Mouse (Mus musculus) c-Kit-positive CD71-negative TER-119-negative erythroid progenitor cells, embryonic 14.5 days (primary cell): ENCODE measurements around the gene Psmb8.
A peak's percentile ranks its signal among the peaks of the same experiment; 100 is the strongest.

Experiments
- DNase-seq: peaks from one replicate; pipeline ENCODE4 v3.0.0-alpha.2; 2013; ENCODE audit warnings: low read depth

The Psmb8 gene

GRCm38 (mm10) chr17:34196941-34197894 lies at the start of gene Psmb8:
TSS of gene Psmb8 (plus strand) at chr17:34197721.
- peak; percentile 86 for DNase-seq

DNA sequence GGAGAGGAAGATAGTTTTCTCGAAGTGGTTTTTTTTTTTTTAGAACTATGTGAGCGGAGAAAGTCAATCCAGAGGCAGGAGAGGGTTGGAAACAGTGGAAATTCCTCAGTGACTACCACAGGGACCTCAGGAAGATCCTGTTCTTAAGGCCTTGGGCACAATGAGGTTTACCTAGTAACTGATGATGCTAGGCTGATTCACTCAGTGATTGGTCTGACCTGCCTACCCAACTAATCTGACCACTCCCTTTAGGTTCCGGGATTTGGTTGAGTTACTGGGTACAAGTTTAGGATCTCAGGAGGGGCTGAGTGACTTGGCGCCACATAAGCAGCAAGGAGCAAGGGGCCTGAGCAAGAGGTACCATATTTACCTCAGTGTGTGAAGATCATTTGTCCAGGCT lies 44.6 kb upstream of the Psmb8 start, which contains the start of gene H2-DMb1:
Gene H2-DMb1, plus strand, starts transcription at position 150 of the 400 bp plus-strand sequence.
- no peak for DNase-seq

- no peak for DNase-seq
Observed at GRCm38 (mm10) chr17:34155534-34155933, 42.0 kb upstream of the Psmb8 start.

DNA sequence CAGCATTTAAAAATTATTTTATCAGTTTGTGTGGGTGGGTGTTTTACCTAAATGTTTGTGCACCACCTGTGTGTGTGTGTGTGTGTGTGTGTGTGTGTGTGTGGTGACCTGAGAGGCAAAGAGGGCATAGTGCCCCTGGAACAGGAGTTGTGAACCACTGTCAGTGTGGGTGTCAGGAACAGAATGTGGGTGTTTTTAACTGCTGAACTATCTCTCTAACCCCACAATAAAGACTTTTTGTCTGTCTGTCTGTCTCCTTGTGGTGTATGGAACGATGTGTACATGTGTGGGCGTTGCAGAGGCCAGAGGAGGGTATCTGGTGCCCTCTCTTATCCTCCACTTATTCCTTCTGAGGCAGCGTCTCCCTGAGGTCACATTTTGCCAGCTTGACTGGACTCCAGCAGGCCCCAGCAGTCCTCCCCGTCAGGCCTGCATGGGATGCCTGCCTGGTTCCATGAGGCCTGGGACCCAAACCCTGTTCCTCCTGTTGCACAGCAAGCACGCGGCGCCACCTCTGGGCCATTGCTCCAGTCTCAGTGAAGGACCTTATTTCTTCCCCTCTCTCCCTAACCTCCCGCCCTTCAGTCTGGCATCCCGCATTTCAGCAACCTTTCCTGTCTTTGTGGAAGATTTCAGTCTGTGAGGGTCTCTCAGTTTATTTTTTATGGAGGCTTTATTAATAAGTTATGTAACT lies 33.2 kb upstream of the Psmb8 start:
- DNase-seq: no peak

DNA sequence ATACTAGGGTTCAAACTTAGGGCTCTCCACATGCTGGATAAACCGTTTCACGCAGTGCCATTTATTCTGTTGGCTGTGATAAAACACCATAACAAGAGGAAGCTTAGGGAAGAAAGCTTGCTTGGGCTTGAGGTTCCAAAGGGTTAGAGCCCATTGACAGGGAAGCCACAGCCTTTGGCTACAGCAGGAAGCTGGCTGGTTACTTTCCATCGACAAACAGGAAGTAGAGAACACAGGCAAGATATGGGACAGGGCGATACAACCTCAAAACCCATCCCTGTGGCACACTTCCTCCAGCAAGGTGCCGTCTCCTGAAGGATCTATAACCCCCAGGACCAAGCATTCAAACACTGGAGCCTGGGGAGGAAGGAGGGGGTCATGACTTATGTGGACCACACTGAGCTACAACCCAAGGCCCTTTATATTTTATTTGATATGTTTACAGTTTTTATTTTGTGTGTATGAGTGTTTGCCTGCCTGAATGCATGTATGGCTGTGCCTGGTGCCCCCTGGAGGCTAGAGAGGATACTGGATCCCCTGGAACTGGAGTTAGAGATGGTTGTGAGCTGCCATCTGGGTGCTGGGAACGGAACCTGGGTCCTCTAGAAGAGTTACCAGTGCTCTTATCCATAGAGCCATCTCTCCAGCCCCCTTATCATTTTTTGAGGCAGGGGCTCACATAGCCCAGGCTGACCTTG lies 32.3 kb upstream of the Psmb8 start:
- DNase-seq: no peak

- no peak for DNase-seq
Observed at GRCm38 (mm10) chr17:34169279-34169678, 28.2 kb upstream of the Psmb8 start.

- DNase-seq: no peak
Observed at GRCm38 (mm10) chr17:34170487-34170876, 27.0 kb upstream of the Psmb8 start.

- peak; percentile 85 for DNase-seq
Observed at GRCm38 (mm10) chr17:34170877-34171498, 26.5 kb upstream of the Psmb8 start.

DNA sequence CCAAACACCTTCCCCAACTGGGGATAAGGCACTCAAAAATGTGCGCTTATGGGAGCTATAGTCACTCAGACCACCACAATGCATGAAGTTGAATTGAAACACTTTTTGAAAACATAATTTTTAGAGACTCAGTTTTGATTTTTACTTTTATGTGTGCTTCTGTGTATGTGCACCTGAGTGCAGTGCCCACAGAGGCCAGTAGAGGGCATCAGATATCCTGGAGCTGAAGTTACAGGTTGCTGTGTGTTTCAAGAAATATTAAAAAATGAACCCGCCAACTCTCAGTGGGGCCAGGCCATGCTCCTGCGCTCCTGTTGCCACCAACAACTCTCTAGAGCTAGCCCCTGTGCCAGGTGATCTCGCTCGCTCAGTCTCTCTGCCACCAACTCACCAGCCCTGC lies 25.0 kb upstream of the Psmb8 start:
- no peak for DNase-seq

GRCm38 (mm10) chr17:34174075-34174474 lies 23.4 kb upstream of the Psmb8 start:
- DNase-seq: no peak

DNA sequence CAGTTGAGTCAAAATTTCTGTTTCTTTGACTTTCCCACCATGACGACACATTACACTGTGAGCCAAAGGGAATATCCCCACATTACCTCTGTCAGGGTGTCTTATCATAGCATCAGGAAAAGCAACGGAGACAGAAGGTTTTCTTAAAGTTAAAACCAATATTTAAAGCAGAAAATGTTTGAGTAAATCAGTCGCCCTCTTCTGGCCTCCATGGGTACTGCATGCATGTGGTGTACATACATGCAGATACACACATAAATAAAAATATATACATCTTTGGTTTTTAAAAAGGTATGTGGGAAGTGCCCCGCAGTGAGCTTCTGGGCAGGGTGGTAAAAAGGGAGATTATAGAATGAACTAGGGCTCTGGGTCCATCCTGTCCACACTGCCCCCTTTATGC lies 20.3 kb upstream of the Psmb8 start:
- no peak for DNase-seq

DNA sequence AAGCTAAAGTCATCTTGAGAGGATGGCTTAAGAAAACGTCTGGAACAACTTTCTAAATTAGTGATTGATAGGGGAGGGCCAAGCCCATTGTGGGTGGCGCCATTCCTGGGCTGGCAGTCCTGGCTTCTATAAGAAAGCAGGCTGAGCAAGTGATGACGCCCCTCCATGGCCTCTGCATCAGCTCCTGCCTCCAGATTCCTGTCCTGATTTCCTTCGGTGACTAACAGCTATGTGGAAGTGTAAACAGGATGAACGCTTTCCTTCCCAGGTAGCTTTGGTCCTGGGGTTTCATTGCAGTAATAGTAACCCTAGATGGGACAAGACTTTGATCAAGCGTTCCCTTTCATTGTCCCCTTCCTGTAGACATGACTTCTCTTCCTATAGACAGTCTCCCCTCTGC lies 18.5 kb upstream of the Psmb8 start:
- no peak for DNase-seq

GRCm38 (mm10) chr17:34179913-34180859 lies 17.3 kb upstream of the Psmb8 start:
- no peak for DNase-seq

- DNase-seq: no peak
Observed at GRCm38 (mm10) chr17:34183564-34184219, 13.8 kb upstream of the Psmb8 start.

- no peak for DNase-seq
Observed at GRCm38 (mm10) chr17:34185526-34185925, 12.0 kb upstream of the Psmb8 start.

GRCm38 (mm10) chr17:34186885-34187260 lies 10.6 kb upstream of the Psmb8 start:
- no peak for DNase-seq

DNA sequence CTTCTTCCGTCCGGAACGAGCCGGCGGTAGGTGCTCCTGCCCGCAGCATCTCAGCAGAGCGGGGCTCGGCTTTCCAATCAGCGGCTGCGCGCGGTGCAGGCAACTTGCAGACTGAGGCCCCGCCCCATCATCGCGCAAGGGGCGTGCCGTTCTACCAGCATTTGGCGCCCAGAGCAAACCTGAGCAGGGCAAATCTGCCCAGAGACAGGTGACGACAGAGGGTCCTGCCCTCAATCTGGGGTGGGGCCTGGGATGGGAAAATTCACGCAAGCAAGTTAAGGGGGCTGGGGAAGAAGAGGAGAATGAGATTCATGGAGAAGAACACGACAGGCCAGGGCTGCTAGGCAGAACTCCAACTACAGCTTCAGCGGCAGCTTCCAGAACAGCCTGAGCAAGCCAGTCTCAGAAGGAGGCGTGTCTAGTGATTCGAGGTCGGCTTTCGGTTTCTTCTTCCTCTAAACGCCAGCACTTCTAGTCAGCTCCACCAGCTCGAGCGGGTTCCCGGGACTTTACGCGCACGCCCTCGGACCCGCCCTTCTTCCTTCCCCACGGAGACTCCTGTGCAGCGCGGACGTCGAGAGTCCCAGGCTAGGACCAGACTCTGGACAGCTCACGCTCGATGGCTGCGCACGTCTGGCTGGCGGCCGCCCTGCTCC lies 10.1 kb upstream of the Psmb8 start, which contains the start of the genes Tap1 and Psmb9:
Gene Tap1, plus strand, starts transcription at position 293 of the 656 bp plus-strand sequence.
Gene Psmb9, minus strand, starts transcription at position 504 of the 656 bp plus-strand sequence.
- DNase-seq: peak; percentile 97

DNA sequence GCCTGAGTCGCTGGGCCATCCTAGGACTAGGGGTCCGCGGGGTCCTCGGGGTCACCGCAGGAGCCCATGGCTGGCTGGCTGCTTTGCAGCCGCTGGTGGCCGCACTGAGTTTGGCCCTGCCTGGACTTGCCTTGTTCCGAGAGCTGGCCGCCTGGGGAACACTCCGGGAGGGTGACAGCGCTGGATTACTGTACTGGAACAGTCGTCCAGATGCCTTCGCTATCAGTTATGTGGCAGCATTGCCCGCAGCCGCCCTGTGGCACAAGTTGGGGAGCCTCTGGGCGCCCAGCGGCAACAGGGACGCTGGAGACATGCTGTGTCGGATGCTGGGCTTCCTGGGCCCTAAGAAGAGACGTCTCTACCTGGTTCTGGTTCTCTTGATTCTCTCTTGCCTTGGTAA lies 9.5 kb upstream of the Psmb8 start:
- no peak for DNase-seq

DNA sequence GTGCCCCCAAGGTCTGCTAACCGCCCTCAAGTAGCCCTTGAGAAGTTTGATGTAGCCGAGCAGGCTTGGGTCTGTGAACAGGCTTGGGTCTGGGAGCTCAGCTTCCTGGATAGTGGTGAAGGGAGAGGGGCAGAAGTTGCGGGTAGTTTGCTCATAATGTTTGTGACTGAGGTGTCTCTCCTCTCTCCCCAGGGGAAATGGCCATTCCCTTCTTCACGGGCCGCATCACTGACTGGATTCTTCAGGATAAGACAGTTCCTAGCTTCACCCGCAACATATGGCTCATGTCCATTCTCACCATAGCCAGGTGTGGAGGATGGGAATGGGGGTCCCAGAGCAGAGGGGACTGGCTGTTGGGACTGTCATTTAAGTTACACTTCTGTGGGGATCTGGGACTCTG lies 8.5 kb upstream of the Psmb8 start:
- no peak for DNase-seq

GRCm38 (mm10) chr17:34192852-34193251 lies 4.7 kb upstream of the Psmb8 start:
- DNase-seq: no peak
